Mouse (Mus musculus) leukemia stem cell, adult 10-12 weeks (primary cell): ENCODE measurements around the gene Kcnc3. TPM values are rescaled to one million over a fixed set of nuclear protein-coding genes. Genes with fewer than 3 reads are reported as not detected.

Source experiments
- polyA plus RNA-seq: library from polyadenylated mRNA; stranded (reverse); fragments of >175 nt; gene quantifications from 2 replicates; pipeline ENCODE4 v1.2.3, GENCODE M21; 2012; ENCODE audit warnings: low replicate concordance

Gene Kcnc3
- polyA plus RNA-seq = 3.2 and 3.3 TPM in 2 replicates

DNA sequence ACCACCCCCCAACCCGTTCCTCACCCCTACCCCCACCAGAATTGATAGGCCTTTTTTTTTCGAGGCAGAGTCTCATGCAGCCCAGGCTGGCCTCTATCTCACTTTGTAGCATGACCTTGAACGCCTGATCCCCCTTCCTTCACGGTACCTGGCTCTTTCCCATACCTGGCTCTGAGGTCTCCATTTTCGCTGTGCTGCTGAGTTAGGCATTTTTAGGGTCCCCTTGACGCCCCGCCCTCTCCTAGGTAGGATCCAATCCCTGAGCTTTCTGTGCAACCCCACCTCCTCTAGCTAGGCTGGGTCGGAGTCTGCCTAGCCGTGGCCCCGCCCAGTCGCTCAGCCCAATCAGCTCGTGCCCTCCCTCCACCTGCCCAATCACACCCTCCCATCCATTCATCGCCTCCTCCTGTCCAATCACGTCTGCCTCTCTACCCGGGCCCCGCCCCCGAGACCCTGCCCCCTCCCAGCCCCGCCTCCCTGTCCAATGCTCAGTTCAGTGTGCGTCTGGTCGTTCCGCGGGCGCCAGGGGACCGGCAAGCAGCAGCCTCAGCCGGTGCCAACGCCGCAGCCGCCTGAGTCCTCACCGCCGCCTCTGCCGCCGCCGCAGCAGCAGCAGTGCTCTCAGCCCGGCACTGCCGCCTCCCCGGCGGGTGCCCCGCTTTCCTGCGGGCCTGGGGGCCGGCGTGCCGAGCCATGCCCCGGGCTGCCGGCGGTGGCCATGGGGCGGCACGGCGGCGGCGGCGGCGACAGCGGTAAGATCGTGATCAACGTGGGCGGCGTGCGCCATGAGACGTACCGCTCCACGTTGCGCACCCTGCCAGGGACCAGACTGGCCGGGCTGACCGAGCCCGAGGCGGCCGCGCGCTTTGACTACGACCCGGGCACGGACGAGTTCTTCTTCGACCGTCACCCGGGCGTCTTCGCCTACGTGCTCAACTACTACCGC lies at the start of gene Kcnc3:
TSS of gene Kcnc3 (plus strand) at position 263 of the 946 bp plus-strand sequence.

DNA sequence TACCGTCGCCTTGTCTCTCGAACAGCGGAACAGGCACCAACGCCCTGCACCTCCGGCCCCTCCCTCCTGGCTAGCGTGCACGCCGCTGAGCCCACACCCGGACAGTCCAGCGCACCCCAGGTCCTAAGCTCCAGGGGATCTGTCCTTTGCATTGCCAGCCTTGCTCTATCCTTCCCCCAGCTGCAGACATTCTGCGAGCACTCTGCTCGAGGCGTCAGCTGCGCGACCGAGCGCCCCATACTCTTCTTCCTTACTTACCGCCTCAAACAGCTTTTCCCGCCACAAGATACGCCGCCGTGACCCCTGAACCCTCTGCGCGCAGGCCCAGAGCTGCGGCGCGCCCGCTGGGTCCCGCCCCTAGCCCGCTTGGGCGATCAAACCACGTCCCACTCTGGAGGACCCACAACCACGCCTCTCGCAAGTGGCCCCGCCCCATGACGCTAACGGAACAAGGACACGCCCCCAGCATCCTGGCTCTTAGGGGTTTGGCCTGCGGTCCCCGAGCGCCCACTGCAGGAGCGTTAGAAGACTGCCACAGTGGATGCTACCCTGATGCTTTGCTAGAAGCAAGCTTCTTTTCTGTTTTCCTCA lies 41.9 kb upstream of the Kcnc3 start, which contains the start of gene Pold1:
TSS of gene Pold1 (minus strand) at position 353 of the 591 bp plus-strand sequence.

DNA sequence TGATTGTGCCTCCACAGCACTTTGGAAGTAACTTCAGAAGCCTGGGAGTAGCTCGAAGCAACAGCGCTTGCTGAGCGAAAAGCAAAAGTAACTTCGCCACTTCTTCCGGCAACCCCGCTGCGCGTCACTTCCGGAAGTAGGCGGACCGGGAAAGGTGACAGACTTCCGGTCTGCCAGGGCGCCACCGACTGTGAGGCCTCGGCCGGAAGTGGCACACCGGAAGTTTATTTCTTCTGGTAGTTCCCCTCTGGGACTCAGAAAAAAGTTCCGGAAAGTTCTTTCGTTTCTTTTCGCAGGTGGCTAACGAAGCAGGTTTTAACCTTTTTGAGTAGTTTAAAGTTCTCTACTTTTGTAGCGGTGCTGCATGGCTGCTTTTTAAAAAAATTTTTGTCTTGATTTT lies 36.6 kb upstream of the Kcnc3 start, which contains the start of gene Nr1h2:
TSS of gene Nr1h2 (minus strand) at position 126 of the 400 bp plus-strand sequence.

DNA sequence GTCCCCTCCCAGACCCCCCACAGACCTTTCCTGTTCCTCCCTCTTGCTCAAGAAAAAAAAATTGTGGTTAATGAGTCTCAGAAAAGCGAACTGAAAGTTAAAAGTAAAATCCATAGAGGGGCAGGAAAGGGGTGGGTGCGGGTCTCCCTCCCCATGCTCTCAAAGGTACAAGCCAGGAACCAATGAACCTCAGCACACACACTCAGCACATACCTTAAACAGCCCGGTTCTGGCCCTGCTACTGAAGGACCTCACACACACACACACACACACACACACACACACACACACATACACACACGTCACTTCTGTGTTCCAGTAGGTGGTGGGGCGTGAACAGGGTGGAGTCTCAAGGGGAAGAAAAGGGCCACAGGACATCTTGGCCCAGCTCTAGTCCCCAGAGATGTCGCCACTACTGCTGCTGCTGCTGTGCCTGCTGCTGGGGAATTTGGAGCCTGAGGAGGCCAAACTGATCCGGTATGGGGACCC lies 18.2 kb upstream of the Kcnc3 start, which contains the start of gene Napsa:
TSS of gene Napsa (plus strand) at position 168 of the 489 bp plus-strand sequence.

Other genes starting within 250 kb of the Kcnc3 start
- 0.24 and 0.44 TPM in 2 replicates for gene Syt3, start 206.6 kb upstream of the Kcnc3 start, polyA plus RNA-seq
- 0.23 TPM in 1 of 2 replicates, not detected in the other for gene 1700008O03Rik, start 204.8 kb upstream of the Kcnc3 start, polyA plus RNA-seq
- gene Lrrc4b, start 161.6 kb upstream of the Kcnc3 start, polyA plus RNA-seq = not detected in 2 replicates
- gene Aspdh, start 125.3 kb upstream of the Kcnc3 start, polyA plus RNA-seq = 0.30 TPM in 1 of 2 replicates, not detected in the other
- gene Josd2, start 122.7 kb upstream of the Kcnc3 start, polyA plus RNA-seq = 650 and 1,462 TPM in 2 replicates
- gene Emc10, start 94.1 kb upstream of the Kcnc3 start, polyA plus RNA-seq = 406 and 427 TPM in 2 replicates
- gene Fam71e1, start 94.1 kb upstream of the Kcnc3 start, polyA plus RNA-seq = 6.6 and 8.4 TPM in 2 replicates
- 0.79 TPM in 1 of 2 replicates, not detected in the other for gene Mybpc2, start 66.0 kb upstream of the Kcnc3 start, polyA plus RNA-seq
- 161 and 223 TPM in 2 replicates for gene Spib, start 58.6 kb upstream of the Kcnc3 start, polyA plus RNA-seq
- gene Pold1, start 41.8 kb upstream of the Kcnc3 start, polyA plus RNA-seq = 279 and 341 TPM in 2 replicates
- gene Nr1h2, start 36.7 kb upstream of the Kcnc3 start, polyA plus RNA-seq = 345 and 359 TPM in 2 replicates
- gene Napsa, start 18.3 kb upstream of the Kcnc3 start, polyA plus RNA-seq = 13.3 and 28.4 TPM in 2 replicates
- 0.11 and 0.28 TPM in 2 replicates for gene Myh14, start 80.2 kb downstream of the Kcnc3 start, polyA plus RNA-seq
- not detected in 2 replicates for gene Izumo2, start 118.1 kb downstream of the Kcnc3 start, polyA plus RNA-seq
- gene Vrk3, start 157.7 kb downstream of the Kcnc3 start, polyA plus RNA-seq = 56.2 and 60.7 TPM in 2 replicates
- gene Zfp473, start 160.4 kb downstream of the Kcnc3 start, polyA plus RNA-seq = 0.19 TPM in 1 of 2 replicates, not detected in the other
- gene Nup62, start 225.4 kb downstream of the Kcnc3 start, polyA plus RNA-seq = 34.9 and 262 TPM in 2 replicates
- gene Il4i1, start 225.7 kb downstream of the Kcnc3 start, polyA plus RNA-seq = 32.0 and 50.1 TPM in 2 replicates
- gene Atf5, start 226.0 kb downstream of the Kcnc3 start, polyA plus RNA-seq = 316 and 493 TPM in 2 replicates